In genomic region chr6:119642718-119643117, GRCm38 (mm10) we compare ENCODE assay signal across 21 mouse cellular contexts.
A peak's percentile ranks its signal among the peaks of the same experiment; 100 is the strongest.
DNase-seq lines count a peak whose midpoint lies in the region; ATAC-seq and TF ChIP-seq lines count a peak whose summit lies in the region.
"Had no signal": no experiment of that assay in that cellular context is flagged by ENCODE, and none has a peak within 500 bp of the region (broad histone marks: within the 10 kb centered on the region; RNA-seq: fewer than 3 reads in every experiment).

No protein-coding gene starts in this region.

- no peak for TF ChIP-seq EP300 in heart, adult 2 months (IDR thresholded peaks at IDR 0.05; ENCODE audit: insufficient read depth, low read depth, low read length)

- H3K4me3 ChIP-seq in heart, embryonic 13.5 days, result no peak overlapping the region
- H3K4me3 ChIP-seq in heart, adult 2 months, result no peak overlapping the region
- H3K4me3 ChIP-seq in midbrain, embryonic 11.5 days (ENCODE audit: low read depth, low read length), result no peak overlapping the region
- no peak overlapping the region for H3K4me3 ChIP-seq in midbrain, postnatal 0 days (ENCODE audit: low read depth, low read length)
- H3K4me3 ChIP-seq in intestine, embryonic 16.5 days (ENCODE audit: low read length), result no peak overlapping the region
- H3K4me3 ChIP-seq in hindbrain, embryonic 14.5 days (replicated peaks; ENCODE audit: low read length), result no peak overlapping the region
- H3K4me3 ChIP-seq: embryonic facial prominence, embryonic 10.5 days; left cerebral cortex, adult 2 months; lung, embryonic 15.5 days; midbrain, embryonic 13.5 days; neural tube, embryonic 13.5 days had no signal

- H3K4me1 ChIP-seq in heart, embryonic 13.5 days, result peaks cover 22% of the 10 kb centered on the region
- H3K4me1 ChIP-seq in heart, adult 2 months (ENCODE audit: control insufficient read depth, insufficient read depth, low read length), result no peaks in the 10 kb centered on the region
- no peaks in the 10 kb centered on the region for H3K4me1 ChIP-seq in midbrain, embryonic 11.5 days (ENCODE audit: control insufficient read depth, insufficient read depth, low read length)
- no peaks in the 10 kb centered on the region for H3K4me1 ChIP-seq in midbrain, postnatal 0 days (ENCODE audit: insufficient read depth, low read length)
- peaks cover 10% of the 10 kb centered on the region for H3K4me1 ChIP-seq in intestine, embryonic 16.5 days (ENCODE audit: control insufficient read depth, insufficient read depth, low read length)
- no peaks in the 10 kb centered on the region for H3K4me1 ChIP-seq in hindbrain, embryonic 14.5 days (replicated peaks; ENCODE audit: control insufficient read depth, insufficient read depth, low read length)
- H3K4me1 ChIP-seq: lung, embryonic 15.5 days; midbrain, embryonic 13.5 days had no signal

- peak overlapping the region; percentile 61 for H3K27ac ChIP-seq in heart, embryonic 13.5 days (replicated peaks)
- H3K27ac ChIP-seq in heart, adult 2 months, result no peak overlapping the region
- H3K27ac ChIP-seq in midbrain, embryonic 11.5 days (ENCODE audit: low read depth, low read length), result no peak overlapping the region
- no peak overlapping the region for H3K27ac ChIP-seq in midbrain, postnatal 0 days (ENCODE audit: low read depth, low read length)
- no peak overlapping the region for H3K27ac ChIP-seq in intestine, embryonic 16.5 days (ENCODE audit: low read length)
- no peak overlapping the region for H3K27ac ChIP-seq in hindbrain, embryonic 14.5 days
- H3K27ac ChIP-seq: embryonic facial prominence, embryonic 10.5 days; left cerebral cortex, adult 2 months; lung, embryonic 15.5 days; midbrain, embryonic 13.5 days; neural tube, embryonic 13.5 days had no signal

- no peaks in the 10 kb centered on the region for H3K9me3 ChIP-seq in heart, embryonic 13.5 days
- H3K9me3 ChIP-seq in midbrain, embryonic 11.5 days (ENCODE audit: control insufficient read depth, low read length), result no peaks in the 10 kb centered on the region
- H3K9me3 ChIP-seq in midbrain, postnatal 0 days (ENCODE audit: low read length), result no peaks in the 10 kb centered on the region
- no peaks in the 10 kb centered on the region for H3K9me3 ChIP-seq in intestine, embryonic 16.5 days (ENCODE audit: control insufficient read depth, low read length)
- H3K9me3 ChIP-seq in hindbrain, embryonic 14.5 days (ENCODE audit: control insufficient read depth, low read length), result no peaks in the 10 kb centered on the region
- H3K9me3 ChIP-seq: embryonic facial prominence, embryonic 10.5 days; lung, embryonic 15.5 days; midbrain, embryonic 13.5 days; neural tube, embryonic 13.5 days had no signal

- H3K9ac ChIP-seq in heart, embryonic 13.5 days, result no peak overlapping the region
- no peak overlapping the region for H3K9ac ChIP-seq in heart, adult 2 months (ENCODE audit: low read depth, low read length)
- no peak overlapping the region for H3K9ac ChIP-seq in midbrain, embryonic 11.5 days (ENCODE audit: low read length)
- no peak overlapping the region for H3K9ac ChIP-seq in midbrain, postnatal 0 days (replicated peaks; ENCODE audit: low read length, poor library complexity, severe bottlenecking)
- no peak overlapping the region for H3K9ac ChIP-seq in intestine, embryonic 16.5 days (ENCODE audit: low read depth, low read length)
- H3K9ac ChIP-seq in hindbrain, embryonic 14.5 days, result no peak overlapping the region
- H3K9ac ChIP-seq: lung, embryonic 15.5 days; midbrain, embryonic 13.5 days; neural tube, embryonic 13.5 days had no signal

- ATAC-seq in heart, embryonic 13.5 days (ENCODE audit: extremely low read depth, insufficient number of reproducible peaks, low FRiP score, low TSS enrichment), result no peak
- no peak for ATAC-seq in midbrain, embryonic 11.5 days (ENCODE audit: low FRiP score)
- no peak for ATAC-seq in midbrain, postnatal 0 days (ENCODE audit: low FRiP score)
- peak; percentile 98 for ATAC-seq in intestine, embryonic 16.5 days
- ATAC-seq in hindbrain, embryonic 14.5 days (ENCODE audit: low FRiP score), result no peak
- ATAC-seq: hindbrain, embryonic 16.5 days; midbrain, embryonic 13.5 days had no signal

- H3K36me3 ChIP-seq in heart, embryonic 13.5 days, result no peaks in the 10 kb centered on the region
- no peaks in the 10 kb centered on the region for H3K36me3 ChIP-seq in heart, adult 2 months (ENCODE audit: control insufficient read depth, insufficient read depth, low read length)
- no peaks in the 10 kb centered on the region for H3K36me3 ChIP-seq in midbrain, embryonic 11.5 days (ENCODE audit: control insufficient read depth, insufficient read depth, low read length)
- H3K36me3 ChIP-seq in midbrain, postnatal 0 days (ENCODE audit: insufficient read depth, low read length), result no peaks in the 10 kb centered on the region
- no peaks in the 10 kb centered on the region for H3K36me3 ChIP-seq in intestine, embryonic 16.5 days (ENCODE audit: control insufficient read depth, insufficient read depth, low read length)
- no peaks in the 10 kb centered on the region for H3K36me3 ChIP-seq in hindbrain, embryonic 14.5 days (replicated peaks; ENCODE audit: control insufficient read depth, insufficient read depth)
- H3K36me3 ChIP-seq: embryonic facial prominence, embryonic 10.5 days; lung, embryonic 15.5 days; midbrain, embryonic 13.5 days; neural tube, embryonic 13.5 days had no signal

- H3K27me3 ChIP-seq in heart, embryonic 13.5 days (replicated peaks), result no peaks in the 10 kb centered on the region
- no peaks in the 10 kb centered on the region for H3K27me3 ChIP-seq in heart, adult 2 months (ENCODE audit: control insufficient read depth, insufficient read depth, low read length)
- no peaks in the 10 kb centered on the region for H3K27me3 ChIP-seq in midbrain, embryonic 11.5 days (ENCODE audit: control insufficient read depth, insufficient read depth, low read length)
- H3K27me3 ChIP-seq in midbrain, postnatal 0 days (ENCODE audit: insufficient read depth, low read length), result no peaks in the 10 kb centered on the region
- no peaks in the 10 kb centered on the region for H3K27me3 ChIP-seq in intestine, embryonic 16.5 days (replicated peaks; ENCODE audit: control insufficient read depth, insufficient read depth, low read length)
- no peaks in the 10 kb centered on the region for H3K27me3 ChIP-seq in hindbrain, embryonic 14.5 days (ENCODE audit: control insufficient read depth, insufficient read depth, low read length)
- H3K27me3 ChIP-seq: lung, embryonic 15.5 days; midbrain, embryonic 13.5 days; neural tube, embryonic 13.5 days had no signal

- H3K79me2 ChIP-seq in heart, adult 2 months (replicated peaks; ENCODE audit: control insufficient read depth, insufficient read depth, low read length), result no peaks in the 10 kb centered on the region

- no peak for TF ChIP-seq POLR2A in heart, adult 2 months (IDR thresholded peaks at IDR 0.05; ENCODE audit: insufficient read depth, low read depth, low read length)

- TF ChIP-seq CTCF in heart, adult 2 months (IDR thresholded peaks at IDR 0.05), result no peak
- TF ChIP-seq CTCF in midbrain, postnatal 0 days (IDR thresholded peaks at IDR 0.05), result no peak

- no peak overlapping the region for H3K4me2 ChIP-seq in heart, embryonic 13.5 days
- no peak overlapping the region for H3K4me2 ChIP-seq in midbrain, embryonic 11.5 days
- no peak overlapping the region for H3K4me2 ChIP-seq in midbrain, postnatal 0 days (ENCODE audit: low read depth, low read length, poor library complexity, severe bottlenecking)
- no peak overlapping the region for H3K4me2 ChIP-seq in intestine, embryonic 16.5 days (ENCODE audit: low read depth, low read length)
- no peak overlapping the region for H3K4me2 ChIP-seq in hindbrain, embryonic 14.5 days (replicated peaks)
- H3K4me2 ChIP-seq: liver, embryonic 11.5 days; lung, embryonic 15.5 days; midbrain, embryonic 13.5 days; neural tube, embryonic 13.5 days had no signal

- WGBS in heart, embryonic 13.5 days, result 19% methylated on average over 2 of the region's 2 CpGs
- 37% methylated on average over 2 of the region's 2 CpGs for WGBS in heart, adult 2 months
- 86% methylated on average over 2 of the region's 2 CpGs for whole genome bisulfite sequencing in midbrain, embryonic 11.5 days
- WGBS in midbrain, postnatal 0 days, result 88% methylated on average over 2 of the region's 2 CpGs
- WGBS in intestine, embryonic 16.5 days, result 71% methylated on average over 2 of the region's 2 CpGs
- WGBS in hindbrain, embryonic 14.5 days, result 93% methylated on average over 2 of the region's 2 CpGs

- DNase-seq in heart, adult 2 months, result no peak
- DNase-seq in midbrain, embryonic 11.5 days (ENCODE audit: low spot score, missing footprints), result peak; percentile 49
- no peak for DNase-seq in midbrain, postnatal 0 days (ENCODE audit: low spot score)
- DNase-seq in hindbrain, embryonic 14.5 days (ENCODE audit: low spot score), result no peak
- no peak for DNase-seq in embryo, embryonic 10.5 days (ENCODE audit: low spot score)
- DNase-seq in kidney, adult 8-10 months, result no peak
- DNase-seq: cerebellum, adult 2 months; kidney, adult 9 months; kidney, postnatal 36 days; layer of hippocampus, adult 9-11 months; right cerebral cortex, adult 18-20 months; thymus, adult 2 months had no signal

- intact Hi-C loops in heart, adult 2 months (cut with DNase I), result no loop called here
